9 mouse cellular contexts compared by ENCODE assay signal in genomic region chr8:66442778-66443177, GRCm38 (mm10). TPM values are rescaled to one million over a fixed set of nuclear protein-coding genes. Genes with fewer than 3 reads are reported as not detected.
DNase-seq lines count a peak whose midpoint lies in the region; ATAC-seq and TF ChIP-seq lines count a peak whose summit lies in the region.
"Had no signal": no experiment of that assay in that cellular context is flagged by ENCODE, and none has a peak within 500 bp of the region (broad histone marks: within the 10 kb centered on the region; RNA-seq: fewer than 3 reads in every experiment).

No protein-coding gene starts in this region.

- H3K9ac ChIP-seq in stomach, postnatal 0 days (ENCODE audit: low read length), result no peak overlapping the region
- H3K9ac ChIP-seq: liver, embryonic 15.5 days had no signal

- H3K4me2 ChIP-seq in stomach, postnatal 0 days (replicated peaks; ENCODE audit: low read depth), result no peak overlapping the region
- H3K4me2 ChIP-seq: liver, embryonic 15.5 days had no signal

- intact Hi-C loops in left cerebral cortex, adult 2 months (cut with DNase I), result loop anchor here (2.0 to 10.0 kb wide), 4 partner anchors 120 to 1418 kb away; partner anchors contain the start of gene March1

- no peaks in the 10 kb centered on the region for H3K9me3 ChIP-seq in stomach, postnatal 0 days (ENCODE audit: control insufficient read depth, low read length)
- H3K9me3 ChIP-seq: liver, embryonic 15.5 days had no signal

- H3K36me3 ChIP-seq in stomach, postnatal 0 days (ENCODE audit: control insufficient read depth, insufficient read depth, low read length), result no peaks in the 10 kb centered on the region
- H3K36me3 ChIP-seq: liver, embryonic 15.5 days had no signal

- no peak for ATAC-seq in stomach, postnatal 0 days (ENCODE audit: low FRiP score, low TSS enrichment)

- H3K4me3 ChIP-seq in left cerebral cortex, adult 2 months, result no peak overlapping the region
- H3K4me3 ChIP-seq in stomach, postnatal 0 days (ENCODE audit: low read depth, low read length), result no peak overlapping the region
- H3K4me3 ChIP-seq: liver, embryonic 15.5 days had no signal

- no peak overlapping the region for H3K27ac ChIP-seq in left cerebral cortex, adult 2 months
- H3K27ac ChIP-seq in stomach, postnatal 0 days (replicated peaks), result no peak overlapping the region
- H3K27ac ChIP-seq: liver, embryonic 15.5 days had no signal

- no peak for TF ChIP-seq EP300 in stomach, postnatal 0 days (optimal IDR thresholded peaks at IDR 0.05)

- TF ChIP-seq CTCF in left cerebral cortex, adult 2 months (IDR thresholded peaks at IDR 0.05), result peak; percentile 58
- TF ChIP-seq CTCF in stomach, postnatal 0 days (IDR thresholded peaks at IDR 0.05; ENCODE audit: low read depth), result peak; percentile 80

- no peaks in the 10 kb centered on the region for H3K27me3 ChIP-seq in stomach, postnatal 0 days (ENCODE audit: control insufficient read depth, insufficient read depth, low read length)
- H3K27me3 ChIP-seq: liver, embryonic 15.5 days had no signal

- peak; percentile 2 for DNase-seq in adrenal gland, postnatal 25 days
- DNase-seq in adrenal gland, adult 8-10 months, result no peak
- peak in 1 of 2 experiments; percentile 25 for DNase-seq in left cerebral cortex, adult 2 months (ENCODE audit: extremely low spot score in 1 of 2, low spot score in 2 of 2)
- DNase-seq in left cerebral cortex, adult 11 months (ENCODE audit: low spot score), result no peak
- peak; percentile 57 for DNase-seq in adipocyte (ENCODE audit: low spot score)
- peak; percentile 16 to 53 for DNase-seq in layer of hippocampus, postnatal 14 days (ENCODE audit: low spot score in 2 of 2)
- peak; percentile 16 for DNase-seq in stomach, postnatal 0 days (ENCODE audit: low spot score)
- DNase-seq in cerebellum, adult 8-10 months, result no peak

- no peaks in the 10 kb centered on the region for H3K4me1 ChIP-seq in stomach, postnatal 0 days (replicated peaks; ENCODE audit: control insufficient read depth, insufficient read depth)

- WGBS in stomach, postnatal 0 days, result 24% methylated on average over 1 of the region's 1 CpGs

RNA-seq across cellular contexts. Expression of gene Tma16, which starts 43.6 kb away (rescaled TPM):
- 7.9 and 9.5 TPM in 2 replicates for total RNA-seq in adrenal gland, postnatal 25 days (2021)
- total RNA-seq in adrenal gland, adult 8-10 months (2022), result 1 to 10 TPM; 6.0 to 8.4 (median 7.2) TPM
- 10 to 100 TPM in 1 of 2 experiments, 1 to 10 TPM in 1; 9.8 to 10.6 TPM for total RNA-seq in left cerebral cortex, adult 2 months (2021)
- total RNA-seq in layer of hippocampus, postnatal 14 days (2021), result 10 to 100 TPM in 1 of 2 experiments, 1 to 10 TPM in 1; 8.0 to 10.6 TPM
- 6.2 and 7.1 TPM in 2 replicates for polyA plus RNA-seq in stomach, postnatal 0 days (2015; fragmentation: Nextera tagmentation; extraction: Ambion mirVana)

Comparison
In these comparisons a context has a peak if more than half of its experiments do, and no peak if none do; other contexts are left out.
1. DNase-seq: peak in adrenal gland, postnatal 25 days (single experiment), adipocyte (single experiment), layer of hippocampus, postnatal 14 days (2 of 2) and stomach, postnatal 0 days (single experiment); none in adrenal gland, adult 8-10 months (single experiment), left cerebral cortex, adult 11 months (single experiment) and cerebellum, adult 8-10 months (single experiment).